Mouse (Mus musculus): ENCODE results near the gene Helz2. TPM values are rescaled to one million over a fixed set of nuclear protein-coding genes. Genes with fewer than 3 reads are reported as not detected.

Helz2 gene
- total and polyA plus RNA-seq, 3 experiments = 9.2 to 14.1 (median 11.2) TPM

DNA sequence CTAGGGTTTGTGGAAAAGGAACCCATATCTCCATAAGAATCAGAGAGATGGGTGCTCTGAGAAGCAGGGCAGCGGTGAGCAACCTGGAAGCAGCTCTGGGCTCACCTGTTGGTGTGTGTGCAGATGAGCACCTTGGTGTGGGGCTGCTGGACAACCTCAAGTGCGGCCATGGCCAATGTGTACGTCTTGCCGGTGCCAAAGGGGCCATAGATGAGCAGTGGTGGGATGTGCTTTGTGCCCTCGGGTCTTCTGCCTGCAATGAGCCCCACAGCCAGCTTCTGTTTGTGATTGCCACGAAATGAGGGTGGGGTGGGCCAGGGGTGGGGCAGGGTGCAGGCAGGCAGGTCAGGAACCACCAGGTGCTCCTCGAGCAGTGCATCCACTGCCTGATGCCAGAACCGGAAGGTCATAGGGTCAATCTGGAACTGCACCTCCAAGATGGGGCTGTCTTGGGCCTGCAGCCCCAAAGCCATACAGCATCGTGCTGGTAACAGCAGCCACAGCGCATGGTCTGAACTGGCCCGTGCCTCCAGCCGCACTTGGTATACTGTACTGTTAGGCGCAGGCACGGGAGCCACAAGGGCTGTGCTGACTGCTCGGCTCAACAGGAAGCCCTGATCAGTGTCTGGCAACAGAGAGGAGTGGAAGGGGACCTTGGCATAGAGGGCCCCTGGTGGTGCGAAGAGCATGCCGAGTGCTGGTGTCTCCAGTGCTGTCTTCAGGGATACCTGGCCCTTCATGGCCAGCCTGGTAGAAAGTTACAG is 4.4 kb downstream of the Helz2 start:
- Histone ChIP-seq H3K4me3 (no peak overlapping the region), H3K4me1 (ENCODE audit: control insufficient read depth, insufficient read depth, low read length) (peaks cover 10% of the 10 kb centered on the region), H3K79me2 (replicated peaks; ENCODE audit: control insufficient read depth, insufficient read depth, low read length) (no peaks in the 10 kb centered on the region), H3K9ac (ENCODE audit: low read depth, low read length) (no peak overlapping the region), H3K36me3 (ENCODE audit: control insufficient read depth, insufficient read depth, low read length) (no peaks in the 10 kb centered on the region), H3K27me3 (ENCODE audit: control insufficient read depth, insufficient read depth, low read length) (no peaks in the 10 kb centered on the region), H3K27ac (no peak overlapping the region)
- no peak for DNase-seq
- TF ChIP-seq CTCF (IDR thresholded peaks at IDR 0.05) (no peak), POLR2A (IDR thresholded peaks at IDR 0.05; ENCODE audit: insufficient read depth, low read depth, low read length) (no peak)
- intact Hi-C loops (cut with DNase I) = no loop called here
- WGBS = 86% methylated on average over 17 of the region's 17 CpGs

DNA sequence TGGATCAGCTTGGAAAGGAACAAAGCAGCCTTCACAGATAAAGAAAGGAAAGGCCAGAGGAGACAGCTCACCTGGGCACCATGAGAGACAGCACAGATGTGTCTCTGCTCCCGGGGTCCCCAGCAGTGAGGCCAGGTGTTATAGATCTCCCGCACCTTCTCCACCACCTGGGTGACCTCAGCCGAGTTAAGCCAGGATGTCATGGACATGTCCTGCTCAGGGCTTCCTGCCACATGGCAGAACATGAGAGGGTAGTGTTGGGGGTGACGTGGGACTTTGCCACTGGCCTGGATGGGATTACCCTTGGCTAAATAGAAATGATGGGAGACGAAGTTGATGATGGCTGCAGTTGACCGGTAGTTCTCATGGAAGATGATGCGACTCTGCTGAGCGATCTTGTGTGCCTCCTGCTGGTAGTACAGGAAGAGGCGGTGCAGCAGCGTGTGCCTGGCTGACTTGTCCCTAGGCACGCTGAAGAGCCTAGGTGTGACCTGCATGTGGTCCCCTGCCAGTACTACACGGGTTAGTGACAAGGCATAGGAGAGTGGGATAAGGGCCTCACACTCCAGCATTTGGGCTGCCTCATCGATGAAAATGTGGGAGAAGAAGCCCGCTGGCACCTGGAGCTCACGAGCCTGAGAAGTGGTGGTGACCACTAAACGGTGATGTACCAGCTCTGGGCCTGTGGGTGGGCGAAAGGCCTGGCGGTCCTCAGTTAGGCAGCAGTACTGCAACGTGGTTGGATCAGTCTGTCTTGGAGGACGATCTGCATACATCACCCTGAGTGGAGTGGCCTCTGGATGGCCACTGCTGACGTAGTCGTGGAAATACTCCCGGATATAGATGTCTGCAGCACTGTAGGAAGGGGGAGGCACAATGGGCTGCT is 5.9 kb downstream of the Helz2 start:
- no peaks in the 10 kb centered on the region for H3K79me2 ChIP-seq (replicated peaks; ENCODE audit: control insufficient read depth, insufficient read depth, low read length)
- DNase-seq = no peak
- H3K27me3 ChIP-seq (ENCODE audit: control insufficient read depth, insufficient read depth, low read length) = no peaks in the 10 kb centered on the region
- 81% methylated on average over 23 of the region's 23 CpGs for WGBS
- H3K9ac ChIP-seq (ENCODE audit: low read depth, low read length) = no peak overlapping the region
- no peak overlapping the region for H3K4me3 ChIP-seq
- H3K4me1 ChIP-seq (ENCODE audit: control insufficient read depth, insufficient read depth, low read length) = peaks cover 10% of the 10 kb centered on the region
- no peak overlapping the region for H3K27ac ChIP-seq
- no peak for TF ChIP-seq POLR2A (IDR thresholded peaks at IDR 0.05; ENCODE audit: insufficient read depth, low read depth, low read length)
- peak; percentile 48 for TF ChIP-seq CTCF (IDR thresholded peaks at IDR 0.05)
- H3K36me3 ChIP-seq (ENCODE audit: control insufficient read depth, insufficient read depth, low read length) = no peaks in the 10 kb centered on the region
- intact Hi-C loops (cut with DNase I) = no loop called here

DNA sequence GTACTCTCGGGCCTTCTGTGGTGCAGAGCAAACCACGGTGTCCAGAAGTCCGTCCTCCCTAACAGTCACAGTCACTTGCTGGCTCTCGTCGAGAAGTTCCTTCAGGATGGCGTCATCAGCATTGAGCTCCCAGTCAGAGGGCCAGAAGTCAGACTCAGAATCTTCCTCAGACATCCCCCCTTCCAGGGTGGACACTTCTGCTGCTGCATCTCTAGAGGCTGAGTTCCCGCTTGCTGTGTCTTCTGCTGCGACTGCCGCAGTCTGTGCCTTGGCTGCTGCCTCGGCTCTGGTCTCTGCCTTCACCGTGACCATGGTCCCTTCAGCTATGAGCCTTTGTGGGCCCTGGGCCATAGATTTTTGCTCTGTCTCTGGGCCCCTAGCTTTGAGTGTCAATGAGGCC is 7.1 kb downstream of the Helz2 start:
- Histone ChIP-seq H3K27ac (no peak overlapping the region), H3K9ac (ENCODE audit: low read depth, low read length) (no peak overlapping the region), H3K27me3 (ENCODE audit: control insufficient read depth, insufficient read depth, low read length) (no peaks in the 10 kb centered on the region), H3K79me2 (replicated peaks; ENCODE audit: control insufficient read depth, insufficient read depth, low read length) (no peaks in the 10 kb centered on the region), H3K4me1 (ENCODE audit: control insufficient read depth, insufficient read depth, low read length) (peaks cover 5% of the 10 kb centered on the region), H3K36me3 (ENCODE audit: control insufficient read depth, insufficient read depth, low read length) (no peaks in the 10 kb centered on the region), H3K4me3 (no peak overlapping the region)
- DNase-seq = no peak
- WGBS = 82% methylated on average over 11 of the region's 11 CpGs
- no peak for TF ChIP-seq POLR2A (IDR thresholded peaks at IDR 0.05; ENCODE audit: insufficient read depth, low read depth, low read length)
- no peak for TF ChIP-seq EP300 (IDR thresholded peaks at IDR 0.05; ENCODE audit: insufficient read depth, low read depth, low read length)
- TF ChIP-seq CTCF (IDR thresholded peaks at IDR 0.05) = no peak
- intact Hi-C loops (cut with DNase I) = no loop called here

DNA sequence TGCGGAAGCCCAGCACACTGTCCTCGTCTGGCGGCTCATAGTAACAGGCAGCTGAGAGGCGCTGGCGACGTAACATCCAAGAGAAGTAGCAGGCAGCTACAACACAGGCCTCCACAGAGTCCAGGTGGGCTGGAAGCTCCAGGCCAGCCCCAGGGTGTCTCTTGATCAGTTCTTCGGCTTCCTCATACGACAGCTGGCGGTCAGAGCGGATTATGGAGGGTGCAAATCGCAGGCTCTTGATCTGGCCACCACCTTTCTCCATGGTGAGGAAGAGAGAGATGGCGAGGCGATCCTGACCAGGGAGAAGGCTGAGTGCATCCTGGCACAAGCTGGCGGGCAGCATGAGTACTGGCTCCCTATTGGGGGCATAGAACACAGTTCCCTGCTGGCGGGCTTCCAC is 8.4 kb downstream of the Helz2 start:
- Histone ChIP-seq H3K36me3 (ENCODE audit: control insufficient read depth, insufficient read depth, low read length) (no peaks in the 10 kb centered on the region), H3K4me3 (no peak overlapping the region), H3K79me2 (replicated peaks; ENCODE audit: control insufficient read depth, insufficient read depth, low read length) (no peaks in the 10 kb centered on the region), H3K9ac (ENCODE audit: low read depth, low read length) (no peak overlapping the region), H3K27me3 (ENCODE audit: control insufficient read depth, insufficient read depth, low read length) (no peaks in the 10 kb centered on the region), H3K27ac (no peak overlapping the region), H3K4me1 (ENCODE audit: control insufficient read depth, insufficient read depth, low read length) (peaks cover 3% of the 10 kb centered on the region; the same call in 1 of the 2 replicates)
- TF ChIP-seq POLR2A (IDR thresholded peaks at IDR 0.05; ENCODE audit: insufficient read depth, low read depth, low read length) (no peak), EP300 (IDR thresholded peaks at IDR 0.05; ENCODE audit: insufficient read depth, low read depth, low read length) (no peak), CTCF (IDR thresholded peaks at IDR 0.05) (no peak)
- intact Hi-C loops (cut with DNase I) = no loop called here
- 88% methylated on average over 15 of the region's 15 CpGs for WGBS
- DNase-seq = peak in 1 of 2 experiments; percentile 15

DNA sequence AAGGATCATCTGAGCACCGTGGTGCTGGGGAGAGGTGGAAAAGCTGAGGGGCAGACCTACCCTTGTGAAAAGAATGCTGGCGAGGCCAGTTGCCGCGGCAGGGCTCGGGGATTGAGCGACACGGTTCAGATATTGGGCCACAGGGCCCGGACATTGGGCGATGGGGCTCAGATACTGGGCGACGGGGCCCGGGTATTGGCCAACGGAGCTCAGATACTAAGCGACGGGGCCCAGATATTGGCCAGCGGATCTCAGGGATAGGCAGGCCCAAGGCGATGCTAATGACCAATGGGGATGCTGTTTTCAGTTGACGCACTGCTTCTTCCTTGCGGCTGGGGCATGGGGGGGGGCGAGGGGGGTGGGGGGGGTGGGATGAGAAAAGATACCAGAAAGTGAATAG is 10.7 kb downstream of the Helz2 start:
- Histone ChIP-seq H3K4me1 (ENCODE audit: control insufficient read depth, insufficient read depth, low read length) (peaks cover 3% of the 10 kb centered on the region; the same call in 1 of the 2 replicates), H3K79me2 (replicated peaks; ENCODE audit: control insufficient read depth, insufficient read depth, low read length) (no peaks in the 10 kb centered on the region), H3K27me3 (ENCODE audit: control insufficient read depth, insufficient read depth, low read length) (no peaks in the 10 kb centered on the region), H3K9ac (ENCODE audit: low read depth, low read length) (no peak overlapping the region), H3K4me3 (no peak overlapping the region), H3K36me3 (ENCODE audit: control insufficient read depth, insufficient read depth, low read length) (peaks cover 5% of the 10 kb centered on the region; the same call in 1 of the 2 replicates), H3K27ac (no peak overlapping the region)
- TF ChIP-seq EP300 (IDR thresholded peaks at IDR 0.05; ENCODE audit: insufficient read depth, low read depth, low read length) (no peak), CTCF (IDR thresholded peaks at IDR 0.05) (no peak), POLR2A (IDR thresholded peaks at IDR 0.05; ENCODE audit: insufficient read depth, low read depth, low read length) (no peak)
- no peak for DNase-seq
- intact Hi-C loops (cut with DNase I) = no loop called here
- 76% methylated on average over 20 of the region's 20 CpGs for WGBS

DNA sequence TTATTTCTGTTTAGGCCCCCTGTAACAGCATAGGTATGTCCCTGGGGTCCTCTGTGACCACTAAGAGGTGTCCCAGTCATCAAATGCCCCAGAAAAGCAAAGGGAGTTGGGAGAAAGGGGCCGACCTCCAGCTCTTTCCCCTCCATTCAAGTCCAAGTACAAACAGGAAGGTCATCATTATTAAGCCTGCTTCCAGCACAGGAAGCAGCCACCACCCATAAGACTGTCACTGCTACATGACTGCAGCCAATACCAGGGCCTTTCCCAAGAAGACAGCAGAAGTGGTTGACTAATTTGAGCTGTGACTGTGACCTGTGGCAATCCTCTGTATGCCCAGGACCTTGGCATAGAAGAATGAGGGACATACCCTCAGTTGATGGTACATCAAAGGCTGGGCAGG is 13.5 kb downstream of the Helz2 start:
- no peak for DNase-seq
- H3K27me3 ChIP-seq (ENCODE audit: control insufficient read depth, insufficient read depth, low read length) = no peaks in the 10 kb centered on the region
- TF ChIP-seq POLR2A (IDR thresholded peaks at IDR 0.05; ENCODE audit: insufficient read depth, low read depth, low read length) (no peak), EP300 (IDR thresholded peaks at IDR 0.05; ENCODE audit: insufficient read depth, low read depth, low read length) (0 out of 2 replicates have a peak, but pooled peaks have one; percentile 31), CTCF (IDR thresholded peaks at IDR 0.05) (no peak)
- intact Hi-C loops (cut with DNase I) = no loop called here
- peak overlapping the region; percentile 68 for H3K27ac ChIP-seq
- no peak overlapping the region for H3K4me3 ChIP-seq
- H3K36me3 ChIP-seq (ENCODE audit: control insufficient read depth, insufficient read depth, low read length) = peaks cover 5% of the 10 kb centered on the region; the same call in 1 of the 2 replicates
- no peak overlapping the region for H3K9ac ChIP-seq (ENCODE audit: low read depth, low read length)
- H3K79me2 ChIP-seq (replicated peaks; ENCODE audit: control insufficient read depth, insufficient read depth, low read length) = no peaks in the 10 kb centered on the region
- 39% methylated on average over 1 of the region's 1 CpGs for WGBS
- peaks cover 3% of the 10 kb centered on the region; the same call in 1 of the 2 replicates for H3K4me1 ChIP-seq (ENCODE audit: control insufficient read depth, insufficient read depth, low read length)

Data from heart, adult 2 months (tissue).